Mouse (Mus musculus): ENCODE results near the gene Crim1.

Gene Crim1

DNA sequence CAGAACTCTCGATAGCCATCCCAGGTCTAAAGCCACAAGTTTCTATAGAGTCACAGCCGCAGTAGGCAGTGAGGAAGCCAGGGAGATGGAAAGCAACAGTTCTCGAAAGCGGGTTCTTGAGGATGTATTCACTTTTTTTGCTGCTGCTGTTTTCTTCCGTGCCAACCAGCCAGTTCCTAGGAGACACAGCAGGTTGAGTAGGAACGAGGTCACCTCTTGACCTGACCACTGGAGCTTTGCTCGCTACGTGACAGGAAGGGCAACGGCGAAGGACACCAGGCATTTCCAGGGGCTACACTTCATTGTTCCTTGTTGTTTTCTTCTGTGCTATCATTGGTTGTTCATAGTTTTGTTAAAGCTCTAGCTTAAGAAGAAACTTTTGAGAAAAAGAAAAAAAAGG lies 174.7 kb downstream of the Crim1 start:
- no peak for DNase-seq (ENCODE audit: low spot score in 2 of 2)

DNA sequence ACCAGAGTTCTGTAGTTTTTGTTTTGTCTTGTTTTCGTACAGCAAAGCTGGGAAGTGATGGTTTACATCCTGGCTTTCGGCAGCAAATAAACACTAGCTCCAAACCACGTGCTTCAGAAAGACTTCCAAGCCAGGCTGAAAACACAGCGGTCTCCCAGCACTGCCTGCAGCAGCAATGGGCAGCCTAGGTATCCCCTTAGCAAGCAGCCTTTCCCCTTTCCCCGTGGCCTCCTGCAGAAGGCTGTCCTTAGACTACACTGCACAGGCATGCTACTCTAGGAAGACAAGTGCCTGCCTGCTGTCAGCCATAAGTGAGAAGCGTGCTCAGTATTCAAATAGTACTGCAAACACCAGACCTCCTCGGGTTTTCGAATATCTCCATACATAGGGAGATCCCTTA lies 176.5 kb downstream of the Crim1 start:
- no peak for DNase-seq (ENCODE audit: low spot score in 2 of 2)

DNA sequence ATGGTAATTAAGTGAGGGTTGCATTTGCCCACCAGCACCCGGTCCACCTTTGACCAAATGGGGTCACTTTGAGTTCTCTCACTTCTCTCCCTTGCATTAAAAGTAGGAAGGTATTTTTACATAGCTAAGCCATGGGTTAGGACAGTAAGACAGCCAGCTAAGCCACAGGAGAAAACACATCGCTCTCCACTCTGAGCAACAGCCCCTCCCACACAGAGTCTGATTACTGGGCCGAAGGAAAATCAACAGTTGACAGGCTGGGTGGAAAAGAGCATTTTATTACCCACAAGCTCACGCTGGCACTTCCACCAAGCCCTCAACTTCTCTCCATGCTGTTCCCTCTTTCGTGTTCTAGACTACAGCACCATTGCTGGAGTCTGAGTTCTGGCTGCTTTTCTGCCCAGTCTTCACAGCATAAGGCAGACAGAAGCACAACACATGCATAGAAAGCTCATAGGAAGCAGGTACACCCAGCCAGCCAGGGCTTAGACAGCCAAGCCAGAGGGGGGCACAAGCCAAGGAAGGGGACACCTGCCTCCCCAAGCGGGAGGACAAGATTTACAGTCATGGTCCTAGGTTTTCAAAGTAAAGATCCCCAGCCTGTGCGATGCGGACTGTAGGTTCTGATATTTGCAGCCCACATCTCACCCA lies 179.2 kb downstream of the Crim1 start:
- no peak for DNase-seq (ENCODE audit: low spot score in 2 of 2)

DNA sequence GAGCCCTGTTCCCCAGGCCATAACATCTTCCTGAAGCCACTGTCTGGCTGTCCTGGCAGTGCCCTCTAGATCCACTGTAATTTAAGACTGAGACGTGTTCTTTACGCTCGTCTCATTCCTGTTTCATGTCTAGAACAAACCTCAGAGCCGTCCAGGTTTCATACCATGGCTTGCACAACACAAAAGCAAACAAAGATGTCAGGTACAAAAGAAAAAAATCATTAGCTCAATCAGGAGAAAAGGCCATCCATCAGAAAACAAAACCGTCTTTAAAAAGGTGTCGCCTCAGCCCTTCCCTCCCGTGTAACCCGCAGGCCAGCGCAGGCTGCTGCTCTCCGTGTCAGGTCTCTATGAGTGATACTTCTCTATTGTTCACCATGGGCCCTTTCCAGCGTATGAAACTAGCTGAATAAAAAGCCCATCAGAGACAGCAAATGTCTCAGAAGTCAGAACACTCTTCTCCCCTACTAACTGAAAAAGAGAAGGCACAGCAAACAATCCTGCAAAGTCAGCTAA lies 179.7 kb downstream of the Crim1 start:
- DNase-seq (ENCODE audit: low spot score in 2 of 2) = no peak

DNA sequence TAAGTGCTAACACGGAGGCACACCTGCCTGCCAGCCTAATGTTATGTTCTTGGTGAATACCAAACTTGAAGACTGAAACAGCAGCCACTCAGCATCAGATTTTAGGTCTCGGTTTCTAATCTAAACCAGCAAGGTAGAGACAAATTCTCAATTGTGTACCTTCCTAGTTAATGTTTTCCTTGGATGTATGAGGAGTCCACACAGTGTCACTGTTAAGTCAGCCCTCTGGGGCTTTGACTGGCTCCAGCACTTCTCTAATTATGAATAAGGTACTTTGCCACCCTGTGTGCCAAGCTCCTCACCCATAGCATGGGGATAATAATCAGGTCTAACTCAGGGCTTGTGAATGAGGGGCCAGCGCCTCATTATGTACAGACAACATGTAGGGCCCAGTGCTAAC lies 182.3 kb downstream of the Crim1 start:
- no peak for DNase-seq (ENCODE audit: low spot score in 2 of 2)

DNA sequence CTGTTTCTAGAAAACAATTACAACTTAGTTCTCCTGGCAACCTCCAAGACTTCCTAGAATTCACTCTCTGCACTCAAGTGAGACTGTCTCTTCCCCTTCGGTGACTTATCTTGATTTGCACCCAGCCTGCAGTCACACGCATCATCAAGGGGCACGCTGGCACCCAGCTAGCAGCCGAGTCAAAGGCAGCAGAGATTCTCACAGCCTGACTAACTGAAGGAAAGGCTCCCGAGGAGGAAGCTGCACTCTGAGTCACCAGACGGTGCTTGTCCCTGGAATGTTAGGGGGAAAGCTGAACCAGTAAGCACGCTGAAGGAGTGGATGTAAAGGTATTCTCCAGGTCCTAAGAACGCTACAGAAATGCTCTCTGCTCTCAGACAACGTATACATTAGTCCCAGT lies 187.6 kb downstream of the Crim1 start:
- no peak for DNase-seq (ENCODE audit: low spot score in 2 of 2)

DNA sequence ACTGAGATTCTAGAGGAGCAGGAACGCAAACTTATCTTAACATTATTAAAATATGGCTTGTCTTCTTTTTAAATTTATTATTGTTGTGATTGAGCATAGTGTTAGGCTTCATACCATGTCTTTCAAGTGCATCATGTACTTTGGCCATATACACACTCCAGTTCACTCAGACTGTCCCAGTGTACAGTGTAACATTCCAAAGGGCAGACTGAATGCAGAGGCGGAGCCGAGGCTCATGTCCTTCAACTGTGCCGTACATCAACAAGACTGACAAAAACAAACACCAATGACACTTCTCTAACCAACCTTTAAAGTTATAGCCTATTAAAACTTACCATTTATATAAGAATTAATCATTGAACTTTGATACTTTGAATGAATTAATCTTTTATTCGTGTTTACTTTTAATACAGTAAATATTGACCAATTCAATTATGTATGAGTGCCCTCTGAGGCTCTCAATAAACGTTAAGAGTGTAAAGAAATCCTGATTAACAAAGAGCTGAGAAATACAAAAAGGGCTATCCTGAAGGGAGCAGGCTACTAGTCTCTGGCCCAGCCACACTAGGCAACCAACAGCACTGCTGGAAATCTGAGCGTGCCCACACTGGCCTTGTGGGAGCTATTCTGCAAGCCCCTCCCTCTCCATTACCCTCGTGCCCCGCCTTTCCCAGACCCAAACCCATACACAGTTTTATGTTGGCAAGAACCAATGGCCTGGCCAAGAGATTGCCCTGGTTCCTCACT lies 188.2 kb downstream of the Crim1 start:
- no peak for DNase-seq (ENCODE audit: low spot score in 2 of 2)

DNA sequence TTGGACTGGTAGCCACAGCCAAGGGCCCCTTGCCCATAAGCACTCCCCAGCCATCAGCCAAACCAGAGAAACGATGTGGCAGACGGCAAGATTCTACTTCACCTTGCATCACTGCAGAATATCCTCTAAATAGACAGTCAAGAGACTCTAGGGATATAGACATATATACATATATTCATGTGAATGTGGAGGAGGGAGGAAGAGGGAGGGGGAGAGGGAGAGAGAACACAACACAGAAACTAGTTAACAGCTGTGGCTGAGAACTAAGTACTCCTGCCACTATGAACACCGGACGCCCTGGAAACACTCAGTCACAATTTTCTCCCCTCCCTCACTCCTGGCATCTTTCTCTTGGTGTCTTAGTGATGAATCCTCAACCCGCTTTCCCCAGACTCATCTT lies 189.5 kb downstream of the Crim1 start:
- DNase-seq (ENCODE audit: low spot score in 2 of 2) = no peak

DNA sequence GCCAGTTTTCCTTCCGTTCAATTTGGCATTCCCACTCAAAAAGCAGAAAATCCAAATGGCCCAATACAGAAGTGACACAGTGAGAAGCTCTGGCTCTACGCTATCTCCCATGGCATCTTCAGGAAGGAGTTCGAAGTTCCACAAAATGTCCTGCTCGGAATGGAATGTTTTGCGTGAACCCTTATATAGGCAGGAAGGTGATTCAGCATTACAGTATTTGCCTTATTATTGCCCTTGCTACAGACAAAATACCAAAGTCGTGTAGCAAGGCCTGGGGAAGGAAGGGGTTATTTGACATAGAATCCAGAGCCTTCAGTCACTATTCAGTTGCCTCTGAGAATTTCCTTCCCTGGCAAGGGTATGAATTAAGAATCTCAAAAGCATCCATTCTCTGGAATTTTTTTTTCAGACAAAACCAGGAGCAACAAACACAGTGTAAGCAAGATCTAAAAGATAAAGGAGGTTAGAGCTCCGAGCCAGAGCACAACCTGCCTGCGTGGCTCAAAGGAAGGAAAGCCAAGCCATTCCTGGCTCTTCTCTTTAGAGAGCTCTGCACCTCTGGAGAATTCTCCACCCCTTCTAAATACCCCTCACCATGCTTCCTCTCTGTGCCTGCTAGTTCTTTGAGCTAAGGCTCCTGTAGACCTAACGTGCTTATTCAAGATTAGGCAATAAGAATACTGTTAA lies 192.5 kb downstream of the Crim1 start:
- no peak for DNase-seq (ENCODE audit: low spot score in 2 of 2)

DNA sequence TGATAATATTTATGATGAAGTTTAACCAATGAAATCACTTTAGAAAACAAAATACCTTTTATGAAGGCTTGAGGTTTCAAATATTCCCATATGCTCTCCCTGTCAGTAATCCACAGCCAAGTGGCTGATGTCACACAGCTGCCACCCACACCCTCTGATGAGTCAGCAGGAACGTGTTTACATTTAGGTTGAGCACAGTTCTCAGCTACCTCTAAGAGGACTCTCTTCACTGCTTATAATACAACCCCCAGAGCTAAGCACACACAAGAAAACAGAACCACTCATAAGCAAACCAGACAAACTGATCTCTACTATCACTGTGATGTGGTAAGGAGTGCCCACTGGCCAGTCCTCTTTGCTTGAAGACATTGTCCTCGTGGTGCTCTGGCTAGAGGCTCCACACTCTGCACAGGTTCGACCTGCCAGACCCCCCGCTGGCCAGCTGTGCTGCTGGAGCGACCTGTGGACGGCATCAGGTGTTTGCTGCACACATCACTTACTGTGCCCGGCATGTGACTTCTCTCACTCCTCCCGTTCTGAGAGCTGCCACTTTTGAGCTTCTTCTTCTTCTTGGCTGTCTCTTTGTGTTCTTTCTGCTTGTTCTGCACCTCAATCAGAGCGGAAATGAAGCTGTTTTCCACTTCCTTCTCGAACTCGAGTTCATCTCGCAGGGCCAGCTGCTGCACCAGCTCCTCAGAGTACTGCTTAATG lies 200.2 kb downstream of the Crim1 start:
- DNase-seq (ENCODE audit: low spot score in 2 of 2) = no peak

DNA sequence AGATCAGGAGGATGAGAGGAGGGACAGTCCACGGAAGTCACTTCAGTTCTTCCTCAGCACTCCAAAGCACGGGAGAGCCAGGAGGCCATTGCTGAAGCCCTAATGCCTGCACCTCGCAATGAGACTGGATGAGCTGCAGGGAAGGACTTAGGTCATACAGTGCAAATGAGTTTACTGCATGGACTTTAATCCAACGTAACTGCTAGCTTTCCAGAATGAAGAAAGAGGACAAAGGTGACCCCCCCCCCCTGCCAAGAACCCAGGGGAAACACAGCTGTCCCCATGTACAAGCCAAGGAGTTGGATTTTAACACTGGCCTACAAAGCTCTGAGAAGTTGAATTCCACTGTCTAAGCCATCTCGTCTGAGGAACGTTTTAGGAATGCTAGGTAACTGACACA lies 201.3 kb downstream of the Crim1 start:
- no peak for DNase-seq (ENCODE audit: low spot score in 2 of 2)

DNA sequence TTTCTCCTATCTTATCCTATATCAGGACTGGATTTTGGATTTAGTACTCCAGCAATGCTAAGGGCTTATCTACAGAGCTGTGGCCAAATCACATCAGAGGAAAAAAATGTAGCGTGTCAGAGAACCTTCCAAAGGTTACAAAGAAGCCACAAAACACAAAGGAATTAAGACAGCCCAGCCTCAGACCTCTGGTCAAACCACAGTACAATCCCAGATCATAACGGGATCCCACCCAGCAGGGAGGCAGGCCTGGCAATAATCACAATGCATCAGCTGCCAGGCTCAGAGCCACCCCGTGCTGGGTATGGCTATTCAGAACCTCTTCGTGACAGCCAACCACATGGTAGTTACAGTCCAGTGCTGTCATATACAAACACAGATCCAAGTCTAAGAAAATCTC lies 201.7 kb downstream of the Crim1 start:
- DNase-seq (ENCODE audit: low spot score in 2 of 2) = no peak

DNA sequence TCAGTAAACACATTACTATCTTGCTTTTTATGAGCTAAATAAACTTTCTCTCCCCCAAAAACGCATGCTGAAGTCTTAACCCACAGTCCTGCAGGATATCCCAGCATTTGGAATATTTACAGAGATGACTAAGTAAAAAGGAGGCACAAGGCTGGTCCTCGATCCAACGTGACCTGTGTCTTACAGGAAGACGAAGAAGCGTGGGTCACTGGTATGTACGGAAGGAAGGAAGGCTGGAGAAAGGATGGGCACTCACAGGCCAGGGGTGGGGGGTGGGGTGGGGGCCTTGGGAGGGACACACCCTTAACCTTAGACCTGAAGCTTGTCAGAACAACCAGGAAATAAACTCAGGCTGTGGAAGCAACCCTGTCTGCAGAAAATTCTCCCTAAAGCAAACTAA lies 202.1 kb downstream of the Crim1 start:
- DNase-seq (ENCODE audit: low spot score in 2 of 2) = no peak

DNA sequence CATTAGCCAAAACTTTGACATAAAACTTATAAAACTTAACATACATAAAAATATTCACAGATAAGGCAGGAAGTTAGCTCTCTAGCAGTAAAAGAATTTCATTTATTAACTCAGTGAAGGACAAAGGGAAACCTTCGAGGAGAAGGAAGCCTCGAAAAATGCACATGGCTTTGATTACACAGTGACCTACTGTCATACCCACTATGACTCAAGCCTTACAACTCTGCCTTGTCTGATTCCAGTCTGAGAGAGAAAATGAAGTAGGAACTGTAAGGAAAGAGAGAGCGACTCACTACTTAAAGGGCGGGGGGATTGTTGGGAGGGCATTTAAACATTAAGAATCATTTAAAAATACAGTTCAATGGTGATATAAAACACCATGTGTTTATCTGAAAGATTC lies 203.2 kb downstream of the Crim1 start:
- DNase-seq (ENCODE audit: low spot score in 2 of 2) = no peak

DNA sequence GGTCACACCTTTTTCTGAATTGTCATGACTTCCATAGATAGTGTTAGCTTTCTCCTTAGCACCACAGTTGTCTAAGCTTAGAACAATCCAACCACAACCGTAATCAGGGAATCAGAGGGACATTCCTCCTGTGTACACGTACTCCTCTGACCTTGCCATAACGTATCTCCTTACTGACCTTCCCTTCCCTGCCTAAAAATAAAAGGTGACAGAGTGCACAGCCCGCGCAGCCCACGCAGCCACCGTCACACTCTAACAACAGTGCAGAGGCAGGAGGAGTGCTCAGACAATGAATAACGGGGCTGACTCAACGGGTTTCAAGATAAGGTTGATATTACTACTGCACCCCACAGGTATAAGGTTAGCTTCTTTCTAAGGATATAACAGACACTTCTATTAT lies 203.8 kb downstream of the Crim1 start:
- DNase-seq (ENCODE audit: low spot score in 2 of 2) = no peak

DNA sequence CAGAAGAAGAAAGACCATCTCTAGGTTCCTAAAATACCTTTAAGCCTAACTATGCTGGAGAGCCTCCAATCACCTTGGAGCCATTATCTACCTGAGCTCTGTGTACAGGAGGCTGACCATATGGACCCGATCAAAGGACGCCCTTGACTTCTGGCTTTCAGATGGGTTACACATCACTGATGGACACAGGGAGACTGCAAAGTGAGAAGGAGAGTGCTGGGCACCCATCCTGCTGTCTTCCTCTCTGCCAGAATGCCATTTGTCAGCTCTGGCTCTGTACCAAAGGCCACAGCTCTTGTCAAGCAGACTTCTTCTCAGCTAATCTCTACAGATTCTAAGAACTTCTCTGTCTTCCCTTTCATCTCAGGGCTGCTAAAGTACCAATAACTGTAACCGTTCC lies 205.3 kb downstream of the Crim1 start:
- no peak for DNase-seq (ENCODE audit: low spot score in 2 of 2)

DNA sequence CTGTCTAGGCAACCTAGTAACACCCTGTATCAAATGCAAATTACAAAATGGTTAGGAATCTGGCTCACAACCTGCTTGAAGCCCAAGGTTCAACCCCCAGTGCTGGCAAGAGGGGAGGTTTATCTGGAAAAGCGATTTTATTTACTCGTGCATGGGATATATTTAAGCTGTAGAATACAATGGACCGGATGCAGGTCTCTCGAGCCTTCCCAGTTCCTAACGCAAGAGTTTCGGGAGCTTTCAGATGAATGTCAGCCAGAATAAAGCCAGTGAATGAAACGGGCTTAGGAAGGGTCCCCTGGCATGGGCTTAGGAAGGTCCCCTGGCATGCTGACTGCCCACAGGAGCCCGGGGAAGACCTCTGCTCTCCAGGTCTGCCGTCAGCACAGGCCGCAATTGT lies 206.8 kb downstream of the Crim1 start:
- no peak for DNase-seq (ENCODE audit: low spot score in 2 of 2)

DNA sequence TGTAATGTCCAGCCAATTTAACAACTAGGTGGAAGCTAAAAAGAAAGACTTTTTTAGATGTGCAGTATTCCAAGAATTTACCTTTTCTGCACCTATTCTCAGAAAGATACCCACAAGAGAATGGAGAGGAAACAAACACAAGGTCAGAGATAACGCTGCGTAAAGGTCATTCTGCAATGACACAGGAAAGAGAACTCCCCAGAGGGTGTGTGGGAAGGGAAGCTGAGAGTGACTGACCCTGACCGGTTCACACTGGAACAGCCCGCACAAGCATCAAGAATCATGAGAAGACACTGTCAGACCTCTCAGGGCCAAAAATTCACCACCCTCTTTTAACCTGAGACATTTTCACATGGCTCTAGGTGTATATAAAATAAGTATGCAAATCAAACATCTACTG lies 207.5 kb downstream of the Crim1 start:
- DNase-seq (ENCODE audit: low spot score in 2 of 2) = no peak

DNA sequence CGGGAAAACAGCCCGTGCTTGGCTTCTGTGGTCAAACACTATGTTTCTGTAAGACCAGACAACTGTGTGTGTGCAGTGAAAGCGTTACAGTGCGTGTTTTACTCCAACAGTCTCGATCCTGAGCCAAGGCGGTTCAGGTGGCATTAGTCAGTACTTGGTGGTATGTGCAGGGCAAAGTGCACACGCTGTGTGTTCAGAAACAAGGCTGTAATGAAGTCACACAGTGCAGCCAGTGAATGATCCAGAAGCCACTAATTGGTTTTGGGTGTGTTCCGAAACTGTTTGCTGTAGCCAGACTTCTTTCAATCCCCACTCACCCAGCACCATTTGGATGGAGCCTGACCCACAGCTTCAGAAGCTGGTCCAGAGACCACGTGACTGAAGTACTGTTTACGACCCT lies 208.3 kb downstream of the Crim1 start:
- no peak for DNase-seq (ENCODE audit: low spot score in 2 of 2)

DNA sequence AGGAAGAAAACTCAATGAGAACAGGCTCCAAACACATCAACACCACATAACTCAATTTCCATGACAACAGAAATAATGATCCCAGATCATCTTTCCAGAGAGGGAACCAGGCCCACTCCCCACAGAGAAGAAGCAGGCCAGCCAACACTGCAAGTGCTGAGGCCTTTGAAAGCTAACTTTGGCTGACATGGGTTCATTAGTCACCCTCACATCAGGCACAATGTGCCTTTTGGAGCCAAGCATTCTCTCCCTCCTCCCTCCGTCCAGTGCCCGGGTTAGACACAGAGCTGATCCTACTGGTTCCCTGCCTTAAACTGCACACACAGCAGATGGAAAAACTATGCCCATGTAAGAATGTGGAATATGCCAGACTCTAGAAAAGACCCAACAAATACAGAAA lies 209.9 kb downstream of the Crim1 start:
- DNase-seq (ENCODE audit: low spot score in 2 of 2) = no peak

DNA sequence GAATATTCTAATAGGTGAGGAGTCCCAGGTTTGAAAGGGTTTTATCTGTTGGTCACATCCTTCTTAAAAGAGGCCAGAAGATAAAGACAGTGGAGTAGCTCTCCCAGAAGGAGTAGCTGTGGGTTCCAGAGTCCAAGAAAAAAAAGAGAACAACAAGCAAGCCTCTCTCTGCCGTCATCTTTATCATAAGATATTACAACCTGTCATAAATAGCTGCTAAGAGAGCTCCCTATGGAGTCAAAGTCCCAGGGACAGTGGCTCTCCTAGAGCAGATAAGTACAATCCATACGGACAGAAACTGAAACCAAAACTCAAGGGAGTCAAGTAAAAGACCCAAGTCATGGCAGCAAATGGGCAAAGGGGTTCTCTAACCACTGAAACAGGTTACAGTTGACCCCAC lies 215.2 kb downstream of the Crim1 start:
- DNase-seq (ENCODE audit: low spot score in 2 of 2) = no peak
